Mouse (Mus musculus) yolk sac, embryonic 10.5 days (tissue): ENCODE results near the gene Fosl2.

Source experiments
- DNase-seq: peaks from one replicate; pipeline ENCODE4 v3.0.0-alpha.2; 2017; ENCODE audit warnings: low spot score

The Fosl2 gene

DNA sequence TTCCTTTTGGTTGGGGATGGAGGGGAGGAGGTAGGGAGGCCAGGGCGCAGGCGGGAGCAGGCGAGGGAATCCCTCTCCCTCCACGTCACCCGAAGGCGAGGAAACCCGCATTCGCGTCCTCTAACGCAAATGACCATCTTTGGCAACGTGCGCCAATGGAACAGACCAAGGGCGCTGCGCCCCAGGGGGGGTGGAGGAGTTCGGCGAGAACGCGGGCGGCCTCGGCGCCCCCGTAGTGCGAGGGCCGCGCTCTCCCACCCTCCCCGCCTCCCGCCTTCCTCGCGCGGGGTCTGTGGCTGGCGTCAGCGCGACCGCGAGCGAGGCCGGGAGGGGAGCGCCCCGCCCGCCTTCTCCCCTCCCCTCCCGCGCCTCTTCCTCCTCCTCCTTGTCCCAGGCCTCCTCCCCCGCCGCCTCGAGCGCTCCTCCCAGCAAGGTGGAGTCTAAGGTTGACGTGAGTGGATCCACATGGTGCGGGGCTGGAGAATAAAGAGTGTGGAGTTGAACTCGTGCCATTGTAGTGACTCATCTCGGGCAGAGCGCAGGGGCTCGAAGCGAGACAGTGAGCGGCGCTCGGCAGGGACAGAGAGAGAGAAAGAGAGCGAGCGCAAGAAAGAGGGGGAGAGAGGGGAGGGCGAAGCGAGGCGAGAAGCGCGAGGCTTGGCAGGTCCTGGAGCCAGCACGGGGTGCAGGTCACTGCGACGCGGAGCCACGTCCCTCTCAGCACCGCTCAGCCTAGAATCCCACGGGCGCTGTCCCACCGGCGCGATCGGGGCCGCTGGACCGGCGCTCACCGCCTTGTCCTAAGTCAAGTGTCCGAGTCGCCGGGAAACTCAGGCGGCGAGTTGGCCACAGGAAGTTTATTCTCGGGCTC lies at the start of gene Fosl2:
Fosl2 (plus strand) TSS at position 466 of the 871 bp plus-strand sequence.
- peak; percentile 93 for DNase-seq

GRCm38 (mm10) chr5:32085971-32086370 lies 49.6 kb upstream of the Fosl2 start:
- DNase-seq: no peak

DNA sequence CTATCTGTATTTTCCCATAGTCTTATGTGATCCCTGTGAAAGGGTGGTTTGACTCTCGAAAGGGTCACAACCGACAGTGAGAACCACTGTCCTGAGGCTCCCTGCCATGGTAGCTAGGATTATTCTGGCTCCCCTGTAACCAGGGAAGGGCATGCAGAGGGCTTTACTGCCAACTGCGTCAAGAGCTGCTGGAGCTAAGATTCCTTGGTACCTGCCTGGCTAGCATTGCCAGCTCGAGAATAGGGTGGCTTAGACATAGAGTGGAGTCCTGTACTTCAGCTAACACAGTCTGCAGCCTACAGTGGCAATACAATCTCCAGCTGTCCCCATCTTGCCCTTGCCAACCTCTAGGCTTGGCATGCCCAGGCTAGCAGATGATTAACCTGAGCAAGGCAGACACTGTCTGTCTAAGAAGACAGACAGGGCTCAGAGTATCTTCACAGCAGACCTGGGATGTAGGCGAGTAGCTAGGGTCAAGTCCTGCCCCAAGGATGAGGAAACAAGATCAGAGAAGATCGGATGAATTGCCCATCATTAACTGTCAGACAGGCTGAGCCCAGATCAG lies 49.0 kb upstream of the Fosl2 start:
- no peak for DNase-seq

GRCm38 (mm10) chr5:32089481-32089880 lies 46.1 kb upstream of the Fosl2 start:
- no peak for DNase-seq

DNA sequence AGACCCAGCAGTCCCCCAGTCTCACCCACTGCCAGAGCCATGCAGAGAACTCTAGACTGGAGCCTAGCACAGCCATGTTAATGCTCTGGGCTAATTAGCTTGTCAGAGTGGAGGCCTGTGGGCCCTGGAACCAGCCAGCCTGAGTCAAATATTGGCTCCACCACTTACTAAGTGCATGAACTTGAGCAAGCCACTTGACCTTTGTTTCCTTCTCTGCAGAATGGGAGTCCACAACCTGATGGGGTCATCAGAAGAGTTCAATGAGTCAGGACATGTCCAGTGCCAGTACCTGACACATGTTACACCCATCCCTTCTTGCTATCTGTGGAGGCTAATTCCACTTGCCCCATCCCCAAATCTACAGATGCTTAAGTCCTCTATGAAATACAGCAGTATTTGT lies 43.3 kb upstream of the Fosl2 start:
- no peak for DNase-seq

DNA sequence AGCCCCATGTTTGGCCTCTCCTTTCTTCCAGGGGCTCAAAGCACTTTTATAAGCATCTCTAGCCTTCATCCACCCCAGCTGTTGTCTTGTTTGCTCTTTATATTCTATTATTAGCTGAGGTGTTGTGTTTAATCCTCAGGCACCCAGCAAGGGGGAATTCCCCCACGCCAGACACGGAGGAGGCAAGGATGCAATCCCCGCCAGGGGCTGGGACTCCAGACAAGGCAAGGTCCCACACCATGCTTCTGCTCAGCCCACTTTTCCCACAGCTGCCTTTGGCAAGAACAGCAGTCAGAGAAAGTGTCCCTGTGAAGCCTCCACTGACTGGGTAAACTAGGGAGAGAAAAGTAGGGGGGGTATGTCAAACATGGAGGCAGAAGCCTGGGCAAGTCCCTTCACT lies 36.9 kb upstream of the Fosl2 start:
- no peak for DNase-seq

DNA sequence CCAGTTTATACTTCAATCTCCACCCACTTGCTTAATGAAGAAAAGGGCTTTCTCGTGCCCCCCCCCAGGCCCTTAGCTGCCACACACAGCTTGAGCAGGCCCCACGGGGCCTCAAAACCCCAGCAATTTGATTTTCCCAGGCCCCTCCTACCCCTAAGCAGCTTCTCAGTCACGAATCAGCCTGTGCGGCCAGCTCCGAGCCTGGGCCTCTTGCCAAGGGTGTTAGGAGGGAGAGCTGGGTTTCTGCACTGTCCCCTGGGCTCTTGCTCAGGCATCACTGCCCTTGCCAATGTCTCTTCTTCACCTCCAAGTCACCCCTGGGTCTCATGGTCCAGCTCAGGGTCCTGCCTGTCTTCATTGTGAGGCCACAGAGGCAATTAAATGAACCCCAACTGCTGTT lies 33.1 kb upstream of the Fosl2 start:
- no peak for DNase-seq

- DNase-seq: no peak
Measured at GRCm38 (mm10) chr5:32102971-32103431, 32.6 kb upstream of the Fosl2 start.

- DNase-seq: no peak
Measured at GRCm38 (mm10) chr5:32103545-32103944, 32.1 kb upstream of the Fosl2 start.

DNA sequence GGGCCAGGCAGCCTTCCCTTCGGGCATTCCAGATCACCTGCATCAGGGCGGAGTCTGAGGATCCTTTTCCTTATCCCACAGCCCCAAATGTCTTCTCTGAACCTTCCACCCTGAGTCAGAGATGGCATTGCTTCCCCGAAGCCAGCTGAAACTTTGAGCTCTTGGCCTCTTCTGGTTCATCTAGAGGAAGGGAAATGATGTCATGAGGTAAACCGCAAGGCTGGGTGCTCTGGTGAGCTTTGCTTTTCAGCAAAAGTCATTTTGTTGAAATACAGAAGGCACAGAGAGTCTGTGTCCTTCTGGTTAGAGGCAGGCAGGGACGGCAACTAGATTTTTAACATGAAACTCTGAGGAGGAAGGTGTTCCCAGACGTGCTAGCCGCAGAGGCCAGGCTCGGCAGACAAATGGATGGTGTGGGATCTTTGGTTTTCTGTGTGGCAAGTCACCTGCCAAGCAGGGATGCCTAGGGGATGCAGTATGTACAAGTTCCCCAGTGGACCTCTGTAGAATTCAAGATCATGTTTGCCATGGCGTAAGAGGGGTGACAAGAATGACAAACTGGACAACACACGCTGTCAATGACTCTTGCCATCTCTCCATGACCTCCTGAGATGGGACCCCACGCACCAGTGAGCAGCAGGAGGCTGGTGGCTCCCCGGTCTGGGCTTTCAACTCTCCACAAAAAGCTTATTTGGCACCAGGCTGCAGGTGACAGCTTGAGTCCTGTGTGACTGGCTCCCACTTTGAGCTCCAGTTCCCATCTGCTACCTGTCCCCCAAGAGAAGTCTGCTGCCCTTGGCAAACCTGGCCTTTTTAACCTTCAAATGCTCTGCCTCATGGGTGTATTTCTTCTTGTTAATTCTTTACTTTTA lies 31.2 kb upstream of the Fosl2 start:
- DNase-seq: no peak

DNA sequence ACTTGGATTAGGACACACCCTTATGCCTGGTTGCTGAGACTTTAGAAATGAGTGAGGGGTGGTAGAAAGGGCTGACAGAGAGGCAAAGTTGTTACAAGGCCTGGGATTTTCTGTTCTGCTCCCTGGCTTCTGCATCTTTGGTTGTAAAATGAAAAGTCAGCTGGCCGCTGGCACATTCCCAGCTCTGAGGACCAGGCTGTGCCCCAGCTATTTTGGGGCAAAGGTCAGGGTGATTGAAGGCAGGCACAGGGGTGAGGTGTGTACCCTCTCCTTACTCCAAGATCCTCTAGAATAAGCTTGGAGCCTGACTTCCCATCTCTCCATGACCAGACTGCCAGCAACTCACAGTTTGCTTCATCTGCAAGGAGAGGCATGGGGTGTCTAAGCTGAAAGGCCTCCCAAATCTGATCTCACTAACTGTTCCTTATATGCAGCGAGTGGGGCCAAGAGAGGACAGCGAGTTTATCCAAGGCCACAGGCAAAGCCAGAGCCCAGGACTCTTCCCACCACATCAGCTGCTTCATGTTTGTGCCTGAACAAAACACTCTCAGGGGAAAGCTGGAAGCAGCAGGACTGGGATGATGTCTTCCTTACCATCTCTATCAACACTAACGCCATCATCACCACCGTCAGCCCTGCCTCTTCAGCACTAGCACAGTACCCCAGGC lies 29.0 kb upstream of the Fosl2 start:
- no peak for DNase-seq

DNA sequence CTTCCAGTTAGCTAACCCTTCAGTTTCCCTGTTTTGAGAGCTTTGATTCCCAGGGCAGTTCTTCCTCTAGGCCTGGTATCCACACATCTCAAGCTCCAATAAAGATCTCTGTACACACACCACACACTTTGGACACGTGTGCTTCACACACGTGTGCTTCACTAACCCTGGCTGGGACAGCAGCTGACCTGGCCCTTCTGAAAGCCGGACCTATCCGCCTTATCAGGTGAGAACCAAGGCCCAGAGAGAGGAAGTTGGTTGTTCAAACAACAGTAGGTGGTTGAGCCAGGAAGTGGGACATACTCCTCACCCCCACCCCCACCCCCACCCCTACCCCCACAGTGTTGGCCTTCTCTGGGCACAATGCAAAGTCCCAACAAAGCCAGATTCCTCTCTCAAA lies 24.9 kb upstream of the Fosl2 start:
- DNase-seq: no peak

DNA sequence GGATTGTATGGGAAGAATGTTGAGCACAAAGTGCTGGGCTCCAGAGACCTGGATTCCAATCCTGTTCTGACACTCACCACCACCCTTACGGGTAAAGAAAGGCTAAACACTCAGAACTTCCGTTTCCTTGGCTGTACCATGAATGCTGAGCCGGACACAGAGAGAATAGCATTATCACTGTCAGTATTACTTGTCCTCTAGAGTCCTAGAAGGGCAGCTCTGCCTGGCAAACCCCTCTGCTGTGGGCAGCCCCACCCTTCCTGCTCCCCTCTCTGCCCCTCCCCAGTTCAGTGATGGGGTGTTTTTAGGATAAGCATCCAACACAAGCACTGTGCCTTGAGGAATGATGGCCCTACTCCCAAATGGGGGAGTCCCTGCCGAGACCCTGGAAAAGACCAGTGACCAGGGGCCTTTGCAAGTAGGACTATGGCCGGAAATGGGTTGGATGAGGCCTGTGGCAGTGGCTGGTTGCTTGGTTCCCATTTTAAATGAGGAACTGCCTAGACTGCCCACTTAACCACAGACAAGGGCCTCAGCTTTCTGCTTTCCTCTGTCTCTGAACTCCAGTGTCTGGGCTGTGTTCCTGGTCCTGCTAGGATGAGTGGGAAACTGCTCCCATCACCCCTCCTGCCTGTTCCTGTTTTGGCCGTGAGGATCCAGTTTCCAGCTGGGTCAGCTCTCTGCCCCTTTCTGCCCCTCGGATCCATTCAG lies 23.2 kb upstream of the Fosl2 start:
- DNase-seq: no peak

- DNase-seq: no peak
Measured at GRCm38 (mm10) chr5:32120901-32121376, 14.7 kb upstream of the Fosl2 start.

GRCm38 (mm10) chr5:32121936-32122335 lies 13.7 kb upstream of the Fosl2 start:
- no peak for DNase-seq

DNA sequence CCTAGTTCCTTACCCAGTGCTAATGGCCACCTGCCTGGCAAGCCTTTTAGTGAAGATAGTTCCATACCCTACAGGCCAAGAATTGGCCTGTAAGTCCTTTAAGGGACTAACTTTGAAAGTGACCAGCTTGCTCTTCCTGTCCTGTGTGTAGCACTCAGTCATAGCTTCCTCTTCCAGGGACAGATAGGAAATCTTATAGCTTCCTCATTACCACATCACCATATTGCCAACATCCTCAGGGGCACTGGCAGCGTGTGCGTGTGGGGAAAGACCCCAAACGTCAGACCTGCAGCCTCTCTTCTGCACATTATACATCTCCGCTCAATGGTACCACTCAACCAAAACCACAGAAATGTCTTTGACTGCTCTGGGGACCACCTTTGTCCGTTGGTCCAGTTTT lies 13.2 kb upstream of the Fosl2 start:
- no peak for DNase-seq

DNA sequence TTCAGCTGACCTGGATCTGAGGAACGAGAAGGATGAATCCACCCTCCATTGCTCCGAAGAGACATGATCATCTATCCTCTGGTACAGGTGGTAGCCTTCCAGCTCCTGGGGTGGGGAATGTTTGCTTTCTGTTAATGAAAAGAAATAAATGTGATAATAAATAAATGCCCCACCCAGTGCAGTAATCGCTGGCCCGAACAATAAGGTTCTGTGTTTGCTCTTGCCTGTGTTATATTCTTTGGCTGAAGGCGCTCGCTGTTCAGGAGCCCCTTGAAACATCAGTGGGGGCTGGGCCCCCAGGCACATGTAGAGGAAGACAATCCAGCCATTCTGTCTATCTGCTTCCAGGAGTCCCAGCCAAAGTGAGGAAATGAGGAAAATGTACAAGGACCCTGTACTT lies 10.6 kb upstream of the Fosl2 start:
- no peak for DNase-seq

DNA sequence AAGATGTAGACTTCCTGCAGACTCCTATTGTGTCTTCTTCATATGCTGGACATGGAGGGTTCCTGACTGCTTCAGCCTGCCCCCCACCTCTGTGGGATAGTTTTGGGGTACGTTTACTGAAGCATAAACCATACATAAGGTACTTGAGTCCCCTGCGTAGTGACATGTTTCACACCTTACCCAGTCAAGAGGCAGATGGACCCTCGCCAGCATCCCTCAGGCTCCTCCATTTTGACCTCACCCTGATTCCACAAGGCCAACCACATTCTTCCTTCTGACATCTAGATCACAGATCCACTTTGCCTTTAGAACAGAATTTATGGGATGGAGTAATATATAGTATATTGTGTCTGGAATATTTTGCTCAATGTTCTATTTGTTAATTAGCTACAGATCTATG lies 8.4 kb upstream of the Fosl2 start:
- no peak for DNase-seq

- no peak for DNase-seq
Measured at GRCm38 (mm10) chr5:32127927-32128326, 7.7 kb upstream of the Fosl2 start.

GRCm38 (mm10) chr5:32132971-32133501 lies 2.6 kb upstream of the Fosl2 start:
- peak; percentile 70 for DNase-seq

GRCm38 (mm10) chr5:32133549-32134004 lies 2.0 kb upstream of the Fosl2 start:
- DNase-seq: peak; percentile 76
